Mouse (Mus musculus) frontal cortex, adult 2 months (tissue): ENCODE measurements around the gene Cyp2d40. TPM values are rescaled to one million over a fixed set of nuclear protein-coding genes. Genes with fewer than 3 reads are reported as not detected.

Source experiments
- polyA plus RNA-seq: library from polyadenylated mRNA; depleted of rRNA; stranded (reverse); fragments of >200 nt; gene quantifications from 2 replicates; pipeline ENCODE4 v1.2.3, GENCODE M21; 2012; rRNA removed

The Cyp2d40 gene
- polyA plus RNA-seq, 1 experiment = not detected

Other genes with a start within 250 kb of the Cyp2d40 start
- not detected in 2 replicates for gene Cyp2d12, start 209.1 kb downstream of the Cyp2d40 start, polyA plus RNA-seq
- not detected in 2 replicates for gene Cyp2d34, start 143.2 kb downstream of the Cyp2d40 start, polyA plus RNA-seq
- gene Cyp2d26, start 30.1 kb upstream of the Cyp2d40 start, polyA plus RNA-seq = 0.13 and 0.14 TPM in 2 replicates
- 31.3 and 38.3 TPM in 2 replicates for gene Tcf20, start 223.7 kb upstream of the Cyp2d40 start, polyA plus RNA-seq